Mouse (Mus musculus): Measurements from ENCODE around the gene Dek.

GRCm38 (mm10) chr13:47106580-47106888 lies 533 bp upstream of the Dek start:
- no peak for TF ChIP-seq CTCF (IDR thresholded peaks at IDR 0.05; ENCODE audit: insufficient read depth, low read length)
- TF ChIP-seq POLR2A (IDR thresholded peaks at IDR 0.05; ENCODE audit: borderline replicate concordance, extremely low read depth, low read depth, low read length) = 0 out of 2 replicates have a peak, but pooled peaks have one; percentile 8

Data from lung, adult 2 months (tissue).